Mouse (Mus musculus) A20 (cell line): Measurements from ENCODE around the gene Kcnip2.
A peak's percentile ranks its signal among the peaks of the same experiment; 100 is the strongest.

Source experiments
- DNase-seq: peaks from one replicate; pipeline ENCODE4 v3.0.0-alpha.2; 2011; ENCODE audit warnings: low read depth, low spot score

Kcnip2 gene

DNA sequence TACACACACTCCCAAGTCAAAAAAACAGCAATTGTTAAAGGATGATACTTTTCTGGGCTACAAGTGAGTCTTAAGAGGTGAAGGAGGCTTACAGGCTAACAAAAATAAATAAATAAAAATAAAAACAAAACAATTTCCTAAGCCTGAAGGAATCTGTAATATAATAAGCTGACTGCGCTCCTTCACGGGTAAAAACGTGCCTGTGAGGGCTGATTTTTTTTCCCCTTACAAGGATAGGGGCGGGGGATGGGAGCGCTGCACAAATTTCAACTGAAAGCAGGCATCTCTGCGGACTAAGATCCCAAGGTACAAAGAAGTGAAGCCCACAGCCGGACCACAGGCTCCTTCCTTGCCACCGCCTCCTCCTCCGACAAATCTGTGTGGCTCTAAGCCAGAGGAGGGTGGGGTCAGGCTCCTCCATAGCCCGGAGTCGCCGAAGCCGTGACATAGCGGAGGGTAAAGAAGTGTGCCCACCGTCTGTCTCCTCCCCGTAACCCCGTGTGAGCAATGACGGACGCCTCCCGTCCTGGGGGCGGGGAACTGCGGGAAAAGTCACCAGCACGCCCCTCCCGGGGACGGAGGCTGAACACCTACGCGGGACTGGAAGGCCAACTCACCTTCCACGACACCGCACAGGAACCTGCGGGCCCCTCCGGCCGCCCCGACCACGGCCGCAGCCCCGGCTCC is 33.4 kb downstream of the Kcnip2 start:
- peak; percentile 85 for DNase-seq

- peak; percentile 22 for DNase-seq
Measured at GRCm38 (mm10) chr19:45781676-45782075, 34.2 kb downstream of the Kcnip2 start.

- peak; percentile 71 for DNase-seq
Measured at GRCm38 (mm10) chr19:45780350-45780915, 35.4 kb downstream of the Kcnip2 start.

GRCm38 (mm10) chr19:45775486-45775885 is 40.4 kb downstream of the Kcnip2 start:
- no peak for DNase-seq

DNA sequence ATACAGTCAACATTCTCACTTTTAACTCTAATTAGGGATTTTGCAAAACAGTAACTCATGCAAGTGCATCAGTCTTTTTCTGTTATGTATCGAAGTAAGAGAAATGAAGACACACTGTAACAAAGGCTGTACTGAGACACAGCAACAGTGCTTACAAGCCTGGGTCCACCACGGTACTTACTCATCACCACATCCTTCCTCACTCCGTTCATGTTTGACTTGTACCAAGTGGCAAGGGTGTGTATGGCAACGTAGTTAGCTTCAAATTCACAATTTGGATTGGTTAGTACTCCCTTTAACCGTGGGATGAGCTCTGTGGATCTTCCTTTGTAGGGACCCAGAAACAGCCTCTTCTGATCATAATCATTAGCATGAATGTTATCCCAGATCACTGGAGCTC is 44.4 kb downstream of the Kcnip2 start:
- DNase-seq, result no peak

- DNase-seq, result no peak
Measured at GRCm38 (mm10) chr19:45760810-45761209, 55.1 kb downstream of the Kcnip2 start.

GRCm38 (mm10) chr19:45758671-45759070 is 57.2 kb downstream of the Kcnip2 start:
- no peak for DNase-seq

GRCm38 (mm10) chr19:45753551-45753950 is 62.3 kb downstream of the Kcnip2 start:
- no peak for DNase-seq

GRCm38 (mm10) chr19:45751881-45752280 is 64.0 kb downstream of the Kcnip2 start:
- no peak for DNase-seq

DNA sequence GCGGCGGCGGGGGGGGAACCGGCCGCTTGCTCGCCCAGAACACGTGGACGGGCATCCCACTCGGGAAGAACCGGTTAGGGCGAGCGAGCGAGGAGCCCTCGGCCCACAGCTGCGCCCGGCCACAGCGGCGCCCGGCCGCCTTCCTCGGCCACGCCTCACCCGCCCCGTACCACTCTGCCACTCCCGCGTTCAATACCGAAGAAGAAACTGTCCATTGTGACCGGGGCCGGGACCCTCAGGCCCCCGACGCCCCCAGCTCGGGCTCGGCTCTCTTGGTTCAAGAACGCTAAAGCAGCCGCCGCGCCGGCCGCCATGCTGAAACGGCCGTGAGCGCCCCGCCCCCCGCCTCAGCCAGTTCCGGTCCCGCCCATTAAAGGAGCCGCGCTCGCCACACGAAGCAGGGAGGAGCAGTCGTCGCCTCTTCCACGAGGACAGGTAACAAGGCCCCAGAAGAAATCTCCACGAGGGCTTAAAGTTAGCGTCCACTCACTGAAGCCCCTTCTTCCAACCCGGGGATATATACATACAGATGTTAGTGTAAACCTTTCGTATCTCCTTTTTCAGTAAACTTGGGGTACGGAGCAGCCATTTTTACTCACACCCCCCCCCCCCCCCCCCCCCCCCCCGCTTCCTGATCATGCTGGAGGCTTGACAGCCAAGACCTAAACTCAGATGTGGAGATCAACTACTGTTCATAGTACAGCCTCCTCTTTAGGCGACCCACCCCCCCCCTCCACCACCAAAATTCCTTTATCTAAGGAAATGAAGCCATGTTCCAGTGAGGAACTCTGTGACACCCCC is 66.4 kb downstream of the Kcnip2 start, which contains the start of gene Npm3:
Npm3 (minus strand) TSS at position 349 of the 801 bp plus-strand sequence.
- DNase-seq, result peak; percentile 93

DNA sequence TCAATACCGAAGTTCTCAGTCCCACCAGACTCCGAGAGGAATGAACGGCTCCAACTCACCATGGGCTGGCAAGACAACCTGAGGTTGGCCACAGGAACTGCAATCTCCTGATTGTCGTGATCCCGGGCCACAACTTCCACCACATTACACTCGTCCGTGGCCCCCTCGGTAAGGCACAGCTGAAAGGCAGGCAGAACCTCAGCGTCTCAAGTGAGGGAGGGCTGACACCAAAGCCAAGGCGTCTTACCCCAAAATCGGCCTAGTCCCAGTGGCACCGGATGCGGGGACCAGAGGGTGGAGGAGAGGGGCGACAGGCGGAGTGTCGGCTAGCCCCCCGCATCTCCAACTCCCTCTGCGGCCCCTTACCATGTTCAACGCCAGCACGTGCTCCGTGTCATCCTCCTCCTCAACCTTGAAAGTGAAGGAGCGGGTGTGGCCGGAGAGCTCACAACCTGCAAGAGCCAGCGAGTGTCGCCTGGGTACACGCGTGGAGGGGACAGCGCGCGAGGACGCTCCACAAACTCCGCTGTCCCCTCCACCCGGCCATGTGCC is 67.1 kb downstream of the Kcnip2 start:
- DNase-seq, result peak; percentile 64

DNA sequence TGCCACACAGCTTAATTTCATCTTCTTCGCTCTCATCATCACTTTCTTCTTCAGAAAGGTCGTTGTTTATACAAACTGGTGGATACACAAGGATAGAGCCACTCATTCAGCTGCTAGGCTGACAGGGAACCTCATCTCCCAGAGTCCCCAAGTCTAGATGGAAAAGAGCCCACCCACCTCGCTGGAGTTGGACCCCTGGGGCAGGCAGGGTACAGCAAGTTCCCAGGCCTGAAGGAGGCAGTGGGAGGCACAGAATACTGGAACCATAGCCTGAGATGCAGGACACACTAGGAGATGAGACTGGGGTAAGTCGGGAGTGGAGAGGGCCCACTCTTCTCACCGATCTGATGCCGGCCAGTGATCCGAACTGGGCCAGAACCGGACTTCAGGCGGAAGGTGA is 67.7 kb downstream of the Kcnip2 start:
- no peak for DNase-seq

- peak; percentile 89 for DNase-seq
Measured at GRCm38 (mm10) chr19:45747028-45747867, 68.6 kb downstream of the Kcnip2 start.

DNA sequence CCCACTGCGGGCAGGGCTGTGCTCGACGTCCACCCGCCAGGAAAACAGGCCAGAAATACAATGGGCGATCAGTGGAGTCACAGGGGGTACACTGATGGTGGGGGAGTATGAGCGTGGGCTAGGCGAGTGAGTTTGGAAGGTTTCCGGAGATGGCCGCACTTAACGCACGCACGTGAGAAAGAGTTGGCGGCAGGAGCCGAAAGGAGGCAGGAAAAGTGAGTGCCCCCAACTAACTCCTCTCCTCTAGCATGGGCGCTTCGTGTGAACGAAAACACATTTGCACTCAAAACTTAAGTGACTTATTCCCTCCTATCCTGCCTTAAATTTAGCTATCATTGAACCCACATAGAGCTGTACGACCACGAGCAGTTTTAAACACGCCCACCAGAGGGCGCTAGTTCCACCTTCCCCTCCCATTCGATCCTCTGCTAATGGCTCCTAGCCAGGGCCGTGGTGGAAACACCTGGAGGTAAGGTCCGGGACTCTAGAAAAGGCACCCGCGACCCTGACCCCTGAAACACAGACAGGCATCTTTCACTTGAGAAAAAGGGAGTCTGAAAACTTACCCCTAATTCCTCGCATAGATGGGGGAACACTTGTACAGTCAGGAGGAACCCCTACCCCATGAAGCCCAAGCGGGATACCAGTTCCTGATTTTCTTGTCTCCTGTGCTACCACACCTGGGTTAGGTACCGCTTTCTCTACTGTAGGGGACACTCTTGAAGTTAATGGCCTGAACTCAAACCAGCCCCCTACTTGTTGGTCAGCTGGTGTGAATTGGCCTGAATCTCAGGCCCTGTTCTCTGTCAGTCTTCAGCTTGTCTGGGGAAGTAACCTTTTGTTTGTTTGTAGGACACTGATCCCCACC is 69.5 kb downstream of the Kcnip2 start:
- peak; percentile 78 for DNase-seq

DNA sequence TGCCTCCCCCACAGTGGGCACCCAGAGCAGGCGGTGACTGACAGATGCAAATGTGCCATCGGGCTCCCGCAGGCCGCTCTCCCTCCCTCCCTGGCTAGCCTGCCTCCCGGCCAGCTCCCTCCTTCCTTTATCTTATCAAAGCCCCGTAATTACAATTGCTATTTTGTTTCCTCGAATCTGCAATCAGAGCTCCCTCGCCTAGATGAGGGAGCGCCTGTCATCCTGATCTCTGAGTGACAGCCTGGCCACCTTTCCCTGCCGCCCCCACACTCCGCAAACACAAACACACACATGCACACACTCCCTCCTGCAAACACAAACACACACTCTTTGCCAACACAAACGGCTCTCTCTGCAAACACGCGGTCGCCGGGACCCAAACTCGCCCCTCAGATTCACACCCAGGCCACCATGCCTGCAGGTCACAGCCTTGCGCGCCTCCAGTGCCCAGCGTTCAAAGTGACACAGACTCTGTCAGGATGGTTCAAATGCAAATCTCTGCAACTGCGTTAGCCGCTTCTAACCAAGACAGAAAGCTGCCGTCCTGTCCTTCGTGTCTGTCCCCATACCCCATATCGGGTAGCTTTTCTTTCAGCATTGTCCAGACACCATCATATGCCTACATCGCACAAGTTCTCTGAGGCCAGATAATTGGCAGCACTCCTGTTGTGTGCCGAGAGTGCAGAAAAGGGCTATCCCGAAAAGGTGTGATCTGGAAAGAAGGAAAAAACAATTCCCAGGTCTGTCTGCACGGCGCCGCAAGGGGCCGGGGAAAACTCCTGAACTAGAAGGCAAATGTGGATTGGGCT is 70.3 kb downstream of the Kcnip2 start:
- DNase-seq, result no peak

DNA sequence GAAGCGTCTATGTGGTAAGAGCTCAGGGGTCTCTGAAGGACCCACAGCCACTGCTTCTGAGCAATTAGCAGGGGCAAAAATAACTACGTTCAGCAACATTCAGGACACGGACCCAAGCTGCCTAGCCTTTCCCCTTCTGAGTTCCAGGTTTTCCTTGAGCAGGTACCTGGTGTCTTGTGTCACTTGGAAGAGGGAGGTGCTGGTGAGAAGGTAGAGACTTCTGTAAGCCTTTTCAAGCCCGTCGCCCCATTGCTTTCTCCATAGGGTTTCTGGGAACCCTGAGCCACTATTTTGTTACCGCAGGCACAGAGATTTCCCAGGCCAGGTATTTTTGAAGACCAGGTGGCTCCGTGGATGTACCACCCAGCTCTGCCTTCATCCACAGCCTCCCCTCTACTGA is 72.2 kb downstream of the Kcnip2 start:
- no peak for DNase-seq

GRCm38 (mm10) chr19:45742984-45743575 is 72.8 kb downstream of the Kcnip2 start:
- no peak for DNase-seq

- DNase-seq, result no peak
Measured at GRCm38 (mm10) chr19:45742218-45742983, 73.5 kb downstream of the Kcnip2 start, which contains the start of gene Fgf8. Fgf8 (minus strand) TSS chr19:45742915.
